18 mouse cellular contexts compared by ENCODE assay signal in the genomic region with DNA sequence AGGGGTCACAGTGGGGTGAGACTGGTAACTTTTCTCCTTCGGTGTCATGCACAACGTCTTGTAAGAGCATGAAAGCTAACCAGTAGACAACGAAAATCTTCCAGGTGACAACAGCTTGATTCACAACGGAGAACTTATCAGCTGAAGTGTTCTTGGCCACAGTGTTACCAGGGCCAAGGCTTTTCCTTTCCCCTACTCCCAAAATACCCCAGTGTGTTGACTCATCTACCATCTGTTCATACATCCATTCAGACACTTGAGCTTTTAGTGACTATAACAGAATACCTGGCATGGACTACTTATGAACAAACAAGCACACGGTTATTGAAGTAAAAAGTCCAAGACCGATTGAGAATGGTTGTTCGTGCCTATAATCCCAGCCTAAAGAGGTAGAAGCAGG.
"Had no signal": no experiment of that assay in that cellular context is flagged by ENCODE, and none has a peak within 500 bp of the region (broad histone marks: within the 10 kb centered on the region; RNA-seq: fewer than 3 reads in every experiment).

No protein-coding gene starts in this region.

- DNase-seq: kidney, postnatal 36 days; layer of hippocampus, adult 9-11 months; layer of hippocampus, postnatal 36 days; lung, postnatal 14 days; retina, postnatal 1 day; right cerebral cortex, postnatal 4 days; spleen, adult 18-20 months; thymus, adult 18-20 months; thymus, postnatal 14 days had no signal

- H3K36me3 ChIP-seq: limb, embryonic 15.5 days; liver, embryonic 12.5 days; lung, embryonic 15.5 days; midbrain, embryonic 15.5 days; neural tube, embryonic 12.5 days had no signal

- ATAC-seq: liver, embryonic 12.5 days; midbrain, embryonic 15.5 days had no signal

- H3K27ac ChIP-seq: kidney, postnatal 0 days; limb, embryonic 15.5 days; liver, embryonic 12.5 days; lung, embryonic 15.5 days; macrophage; midbrain, embryonic 15.5 days; neural tube, embryonic 12.5 days had no signal

- H3K9ac ChIP-seq: limb, embryonic 15.5 days; liver, embryonic 12.5 days; lung, embryonic 15.5 days; midbrain, embryonic 15.5 days; neural tube, embryonic 12.5 days had no signal

- H3K27me3 ChIP-seq: limb, embryonic 15.5 days; liver, embryonic 12.5 days; lung, embryonic 15.5 days; megakaryocyte, embryonic 14.5 days; midbrain, embryonic 15.5 days; neural tube, embryonic 12.5 days had no signal

- H3K4me3 ChIP-seq: limb, embryonic 15.5 days; liver, embryonic 12.5 days; lung, embryonic 15.5 days; megakaryocyte, embryonic 14.5 days; midbrain, embryonic 15.5 days; neural tube, embryonic 12.5 days had no signal

- H3K4me1 ChIP-seq: limb, embryonic 15.5 days; liver, embryonic 12.5 days; lung, embryonic 15.5 days; megakaryocyte, embryonic 14.5 days had no signal

- H3K9me3 ChIP-seq: limb, embryonic 15.5 days; liver, embryonic 12.5 days; lung, embryonic 15.5 days; megakaryocyte, embryonic 14.5 days; midbrain, embryonic 15.5 days; neural tube, embryonic 12.5 days had no signal

- H3K4me2 ChIP-seq: limb, embryonic 15.5 days; liver, embryonic 12.5 days; lung, embryonic 15.5 days; midbrain, embryonic 11.5 days; midbrain, embryonic 15.5 days; neural tube, embryonic 12.5 days had no signal
